23 mouse cellular contexts compared by ENCODE assay signal in the genomic region with DNA sequence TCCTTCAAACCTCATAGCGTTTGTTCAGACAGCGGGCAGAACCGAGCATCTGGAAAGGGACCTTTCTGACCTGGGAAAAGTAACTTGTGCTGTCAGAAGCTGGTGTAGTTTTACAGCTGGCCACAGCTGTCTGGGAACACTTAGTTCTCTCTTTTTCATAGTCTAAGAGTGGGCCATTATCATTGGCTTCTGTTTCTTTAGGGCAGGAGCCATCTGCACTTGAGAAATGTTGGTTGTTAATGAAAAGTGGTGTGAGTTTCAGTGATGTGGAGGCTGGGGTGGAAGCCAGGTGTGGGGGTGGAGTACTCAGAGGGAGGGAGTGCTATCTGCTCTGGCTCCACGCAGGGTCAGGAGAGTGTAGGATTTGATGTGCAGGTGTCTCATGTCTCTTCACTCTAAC. TPM values are rescaled to one million over a fixed set of nuclear protein-coding genes. Genes with fewer than 3 reads are reported as not detected.
A peak's percentile ranks its signal among the peaks of the same experiment; 100 is the strongest.
DNase-seq lines count a peak whose midpoint lies in the region; ATAC-seq lines count a peak whose summit lies in the region.
"Had no signal": no experiment of that assay in that cellular context is flagged by ENCODE, and none has a peak within 500 bp of the region (broad histone marks: within the 10 kb centered on the region; RNA-seq: fewer than 3 reads in every experiment).

No protein-coding gene starts in this region.

- no peak for ATAC-seq in heart, embryonic 15.5 days (replicated peaks; ENCODE audit: insufficient number of reproducible peaks, insufficient read depth, low FRiP score, low read depth)
- ATAC-seq: intestine, embryonic 16.5 days had no signal

- DNase-seq in heart, adult 18-20 months = peak; percentile 44 to 56
- no peak for DNase-seq in heart, embryonic 10.5 days (ENCODE audit: low spot score)
- DNase-seq in kidney, postnatal 14 days = peak; percentile 21
- DNase-seq in kidney, adult 9 months = no peak
- DNase-seq in mesoderm, embryonic 11.5 days (ENCODE audit: low read depth, low spot score) = peak; percentile 62
- DNase-seq in gastrocnemius, postnatal 36 days = no peak
- DNase-seq in cerebellum, postnatal 36 days = no peak
- DNase-seq: cerebellum, adult 11-12 months; retina, postnatal 1 day; spleen, adult 18-20 months; thymus, postnatal 4 days had no signal

- peaks cover 45% of the 10 kb centered on the region for H3K36me3 ChIP-seq in heart, embryonic 10.5 days
- peaks cover 22% of the 10 kb centered on the region for H3K36me3 ChIP-seq in heart, embryonic 15.5 days

- no peak overlapping the region for H3K4me3 ChIP-seq in heart, embryonic 10.5 days
- H3K4me3 ChIP-seq in heart, embryonic 15.5 days = no peak overlapping the region
- H3K4me3 ChIP-seq: limb, embryonic 15.5 days; lung, embryonic 15.5 days; neural tube, embryonic 13.5 days had no signal

- no peaks in the 10 kb centered on the region for H3K9me3 ChIP-seq in heart, embryonic 10.5 days
- no peaks in the 10 kb centered on the region for H3K9me3 ChIP-seq in heart, embryonic 15.5 days (replicated peaks)
- H3K9me3 ChIP-seq: limb, embryonic 15.5 days; lung, embryonic 15.5 days; neural tube, embryonic 13.5 days had no signal

- no peak overlapping the region for H3K27ac ChIP-seq in heart, embryonic 10.5 days
- H3K27ac ChIP-seq in heart, embryonic 15.5 days = peak overlapping the region; percentile 42; the same call in 1 of the 2 replicates
- H3K27ac ChIP-seq: limb, embryonic 15.5 days; lung, embryonic 15.5 days; neural tube, embryonic 13.5 days; stomach, postnatal 0 days had no signal

- 69% methylated on average over 4 of the region's 4 CpGs for WGBS in heart, embryonic 10.5 days
- 68% methylated on average over 4 of the region's 4 CpGs for WGBS in heart, embryonic 15.5 days

- H3K27me3 ChIP-seq in heart, embryonic 10.5 days (ENCODE audit: insufficient read depth, poor library complexity, severe bottlenecking) = no peaks in the 10 kb centered on the region
- H3K27me3 ChIP-seq in heart, embryonic 15.5 days = no peaks in the 10 kb centered on the region
- H3K27me3 ChIP-seq: limb, embryonic 15.5 days; lung, embryonic 15.5 days; neural tube, embryonic 13.5 days had no signal

- peaks cover 4% of the 10 kb centered on the region; the same call in 1 of the 2 replicates for H3K4me1 ChIP-seq in heart, embryonic 10.5 days
- H3K4me1 ChIP-seq in heart, embryonic 15.5 days (replicated peaks) = peaks cover 25% of the 10 kb centered on the region

- H3K9ac ChIP-seq in heart, embryonic 15.5 days = no peak overlapping the region
- H3K9ac ChIP-seq: limb, embryonic 15.5 days; lung, embryonic 15.5 days; neural tube, embryonic 13.5 days had no signal

- no peak overlapping the region for H3K4me2 ChIP-seq in heart, embryonic 15.5 days
- H3K4me2 ChIP-seq: limb, embryonic 15.5 days; lung, embryonic 15.5 days; neural tube, embryonic 13.5 days had no signal

- intact Hi-C loops in gastrocnemius, postnatal 36 days (cut with DNase I) = no loop called here

RNA-seq across cellular contexts. Expression of a gene that starts 5.6 kb away (rescaled TPM):
- 10 to 100 TPM; 89.0 to 90.5 TPM for total RNA-seq in heart, adult 18-20 months (2021)
- polyA plus RNA-seq in heart, embryonic 10.5 days (2016; fragmentation: Nextera tagmentation; extraction: Ambion mirVana) = 90.6 and 102 TPM in 2 replicates
- 66.3 and 81.3 TPM in 2 replicates for polyA plus RNA-seq in heart, embryonic 15.5 days (2015; fragmentation: Nextera tagmentation; extraction: Ambion mirVana)
- total RNA-seq in gastrocnemius, postnatal 36 days (2021) = 100 to 1,000 TPM; 107 to 111 TPM

RNA-seq across cellular contexts. Expression of a gene that starts 6.0 kb away (rescaled TPM):
- 10 to 100 TPM; 53.0 to 54.7 TPM for total RNA-seq in heart, adult 18-20 months (2021)
- polyA plus RNA-seq in heart, embryonic 10.5 days (2016; fragmentation: Nextera tagmentation; extraction: Ambion mirVana) = 26.5 and 36.6 TPM in 2 replicates
- 34.3 and 38.4 TPM in 2 replicates for polyA plus RNA-seq in heart, embryonic 15.5 days (2015; fragmentation: Nextera tagmentation; extraction: Ambion mirVana)
- 10 to 100 TPM; 20.3 to 23.7 TPM for total RNA-seq in gastrocnemius, postnatal 36 days (2021)

RNA-seq across cellular contexts. Expression of a gene that starts 50.7 kb away (rescaled TPM):
- not detected for total RNA-seq in heart, adult 18-20 months (2021)
- not detected in 2 replicates for polyA plus RNA-seq in heart, embryonic 10.5 days (2016; fragmentation: Nextera tagmentation; extraction: Ambion mirVana)
- not detected in 2 replicates for polyA plus RNA-seq in heart, embryonic 15.5 days (2015; fragmentation: Nextera tagmentation; extraction: Ambion mirVana)
- not detected for total RNA-seq in gastrocnemius, postnatal 36 days (2021)
- total RNA-seq: adrenal gland, adult 18-20 months; common myeloid progenitor, adult 5-6 weeks; left cerebral cortex, adult 18-20 months; megakaryocyte, adult 5-6 weeks; midbrain, postnatal 0 days had no signal
- polyA plus RNA-seq: heart, embryonic 16.5 days; intestine, embryonic 16.5 days; limb, embryonic 15.5 days; lung, embryonic 15.5 days; midbrain, postnatal 0 days; neural tube, embryonic 13.5 days; stomach, postnatal 0 days had no signal

Comparison
In these comparisons a context has a peak if more than half of its experiments do, and no peak if none do; other contexts are left out.
1. DNase-seq: peak in heart, adult 18-20 months (2 of 2), kidney, postnatal 14 days (single experiment) and mesoderm, embryonic 11.5 days (single experiment); none in heart, embryonic 10.5 days (single experiment), kidney, adult 9 months (single experiment), gastrocnemius, postnatal 36 days (0 of 2) and cerebellum, postnatal 36 days (0 of 2).